1 mouse cellular context compared by ENCODE assay signal in genomic region chr2:165981248-165981977, GRCm38 (mm10).
TF ChIP-seq lines count a peak whose summit lies in the region.

No protein-coding gene starts in this region.

TF ChIP-seq in CH12.LX, 34 proteins besides CTCF, POLR2A, EP300 and RAD21 (continued from another document):
- TF ChIP-seq IRF4 (IDR thresholded peaks at IDR 0.05; ENCODE audit: low read depth, low read length) (peak; percentile 33; the same call in 1 of the 2 replicates), MAZ (IDR thresholded peaks at IDR 0.05; ENCODE audit: low read depth, low read length) (no peak), USF2 (conservative IDR thresholded peaks at IDR 0.05; ENCODE audit: low read depth, low read length) (no peak), ZKSCAN1 (IDR thresholded peaks at IDR 0.05; ENCODE audit: borderline replicate concordance, low read depth, low read length) (no peak), MYC (IDR thresholded peaks at IDR 0.05; ENCODE audit: low read depth, low read length) (no peak), BHLHE40 (IDR thresholded peaks at IDR 0.05; ENCODE audit: low read depth, low read length) (no peak), POLR2AphosphoS2 (IDR thresholded peaks at IDR 0.05; ENCODE audit: low read depth, low read length) (no peak), ZMIZ1 (IDR thresholded peaks at IDR 0.05; ENCODE audit: low read depth, low read length) (no peak), ZNF384 (IDR thresholded peaks at IDR 0.05; ENCODE audit: low read depth, low read length) (peak; percentile 91)
